Mouse (Mus musculus) CH12.LX (cell line): ENCODE measurements around the gene Cand1.

ENCODE experiments used
- CTCF ChIP-seq, 2 experiments: IDR thresholded peaks in 1 of 2; conservative IDR thresholded peaks in 1 of 2; 2 replicates each; pipeline ENCODE4 v1.5.1; 2011 to 2012; ENCODE audit warnings: low read depth in 2 of 2, low read length in 2 of 2, improper control_type of control experiment in 1 of 2, inconsistent platforms in 1 of 2, mild to moderate bottlenecking in 1 of 2, moderate library complexity in 1 of 2
- E2F4 ChIP-seq: IDR thresholded peaks from 2 replicates; pipeline ENCODE4 v1.6.1; 2011; ENCODE audit warnings: low read depth, low read length, improper control_type of control experiment; ENCODE audit not compliant: insufficient replicate concordance
- GABPA ChIP-seq: IDR thresholded peaks from 2 replicates; pipeline ENCODE4 v1.6.1; 2012; ENCODE audit warnings: low read depth, low read length, improper control_type of control experiment, inconsistent platforms; ENCODE audit not compliant: insufficient replicate concordance
- POLR2A ChIP-seq: IDR thresholded peaks from 2 replicates; pipeline ENCODE4 v1.6.1; 2011; ENCODE audit warnings: low read depth, mild to moderate bottlenecking, improper control_type of control experiment, low read length
- POLR2AphosphoS2 ChIP-seq: IDR thresholded peaks from 2 replicates; pipeline ENCODE4 v1.6.1; 2011; ENCODE audit warnings: low read depth, low read length, improper control_type of control experiment
- TCF12 ChIP-seq: IDR thresholded peaks from 2 replicates; pipeline ENCODE4 v1.6.1; 2014; ENCODE audit warnings: low read depth, mild to moderate bottlenecking, inconsistent platforms, low read length, improper control_type of control experiment
- ZC3H11A ChIP-seq: IDR thresholded peaks from 2 replicates; pipeline ENCODE4 v1.6.1; 2012; ENCODE audit warnings: low read depth, mild to moderate bottlenecking, inconsistent platforms, low read length, improper control_type of control experiment
- ZNF384 ChIP-seq: IDR thresholded peaks from 2 replicates; pipeline ENCODE4 v1.6.1; 2012; ENCODE audit warnings: low read depth, low read length, improper control_type of control experiment, inconsistent platforms

- TF ChIP-seq TCF12, result no peak
- TF ChIP-seq POLR2AphosphoS2, result no peak
- TF ChIP-seq ZC3H11A, result no peak
- TF ChIP-seq POLR2A, result no peak
- TF ChIP-seq CTCF (conservative IDR thresholded peaks at IDR 0.05 in 1 of 2, IDR thresholded peaks at IDR 0.05 in 1 of 2; ENCODE audit: low read depth in 2 of 2, low read length in 2 of 2), result no peak
- no peak for TF ChIP-seq E2F4
- TF ChIP-seq GABPA, result no peak
- TF ChIP-seq ZNF384, result no peak
Measured at GRCm38 (mm10) chr10:119187720-119188119, 52.1 kb downstream of the Cand1 start.
